Mouse (Mus musculus): Measurements from ENCODE around the gene Cnn3. TPM values are rescaled to one million over a fixed set of nuclear protein-coding genes. Genes with fewer than 3 reads are reported as not detected.

Cnn3 gene
- total and polyA plus RNA-seq, 3 experiments, result 182 to 367 (median 282) TPM

DNA sequence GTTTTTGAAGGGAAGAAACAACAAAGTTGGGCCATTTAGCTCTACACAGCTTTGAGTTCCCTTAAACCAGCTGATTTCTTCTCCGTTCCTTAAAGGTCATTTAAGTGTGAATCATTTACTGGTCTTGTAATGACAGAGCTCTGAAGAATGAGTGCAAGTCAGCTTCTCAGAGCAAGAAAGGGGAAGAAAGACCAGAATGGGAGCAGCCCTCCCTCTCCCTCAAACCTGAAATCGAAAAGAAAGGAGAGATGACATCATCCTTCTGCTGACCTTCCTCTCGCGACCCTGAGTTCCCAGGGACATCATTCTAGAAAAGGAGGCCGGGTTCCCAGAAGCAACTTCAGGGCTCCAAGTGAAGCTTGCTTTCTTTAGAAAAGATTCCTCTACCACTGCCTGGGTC lies 64.6 kb downstream of the Cnn3 start:
- peak; percentile 73 for DNase-seq

DNA sequence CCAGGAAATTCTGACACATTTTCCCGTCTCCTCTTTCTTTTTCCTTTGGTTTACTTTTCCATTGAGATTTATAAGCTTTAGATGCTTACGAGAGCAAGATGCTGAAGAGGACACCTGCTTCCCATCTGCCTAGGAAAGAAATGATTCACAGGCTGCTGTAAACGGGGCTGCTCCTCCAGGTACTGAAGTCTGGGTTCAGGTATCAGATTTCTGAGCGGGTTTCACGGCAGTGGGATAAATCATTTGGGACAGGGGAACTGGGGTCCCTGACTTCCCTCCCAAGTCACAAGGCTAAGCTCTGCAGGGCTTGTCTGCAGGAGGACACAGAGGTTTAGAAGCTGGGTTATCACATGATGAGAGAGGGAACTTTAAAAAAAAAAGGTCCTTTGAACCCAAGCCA lies 65.7 kb downstream of the Cnn3 start:
- DNase-seq, result no peak

GRCm38 (mm10) chr3:121493997-121494421 lies 67.7 kb downstream of the Cnn3 start:
- DNase-seq, result peak; percentile 41

GRCm38 (mm10) chr3:121500225-121500624 lies 73.9 kb downstream of the Cnn3 start:
- DNase-seq, result peak; percentile 87

DNA sequence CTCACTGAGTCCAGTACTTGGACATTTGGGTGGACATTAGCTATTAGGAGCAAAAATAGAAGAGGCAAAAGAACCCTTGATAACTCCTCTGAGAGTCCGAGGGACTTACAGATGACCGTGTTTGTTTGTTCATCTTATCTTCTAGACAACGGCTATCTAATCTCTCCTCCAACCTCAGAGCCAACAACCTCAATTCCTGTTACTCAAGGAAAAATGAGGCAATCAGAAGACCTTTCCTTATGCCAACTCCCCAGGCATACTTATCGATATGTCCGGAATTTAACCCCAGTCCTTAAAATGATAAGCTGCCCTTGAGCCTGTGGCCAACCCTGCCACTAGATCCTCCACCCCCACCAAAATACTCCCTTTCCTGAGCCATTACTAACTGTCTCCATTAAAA lies 74.4 kb downstream of the Cnn3 start:
- no peak for DNase-seq

DNA sequence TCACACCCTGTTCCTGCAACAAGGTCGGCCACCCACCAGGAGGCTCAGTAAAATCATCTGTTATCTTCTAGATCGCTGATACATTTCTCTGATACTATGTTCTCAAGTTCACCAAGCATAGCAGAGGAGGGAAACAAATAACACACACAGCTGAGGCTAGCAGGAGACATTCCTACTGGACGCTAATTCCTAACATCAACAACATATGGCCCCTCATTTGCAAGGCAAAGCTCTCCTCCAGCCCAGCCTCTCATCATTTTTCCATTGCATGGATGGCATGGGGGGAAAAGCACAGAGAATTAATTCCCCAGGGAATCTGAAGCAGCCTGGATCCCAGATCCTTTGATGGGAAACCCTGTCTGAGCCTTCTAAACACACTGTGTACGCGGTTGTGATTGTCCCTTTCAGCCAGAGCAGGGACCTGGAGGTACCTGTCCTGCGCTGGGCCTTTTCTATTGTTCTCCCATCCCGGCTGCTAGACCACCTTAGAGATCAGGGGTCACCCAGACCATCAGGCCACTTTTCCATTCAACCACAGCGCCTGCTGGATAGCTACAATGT lies 78.7 kb downstream of the Cnn3 start:
- no peak for DNase-seq

DNA sequence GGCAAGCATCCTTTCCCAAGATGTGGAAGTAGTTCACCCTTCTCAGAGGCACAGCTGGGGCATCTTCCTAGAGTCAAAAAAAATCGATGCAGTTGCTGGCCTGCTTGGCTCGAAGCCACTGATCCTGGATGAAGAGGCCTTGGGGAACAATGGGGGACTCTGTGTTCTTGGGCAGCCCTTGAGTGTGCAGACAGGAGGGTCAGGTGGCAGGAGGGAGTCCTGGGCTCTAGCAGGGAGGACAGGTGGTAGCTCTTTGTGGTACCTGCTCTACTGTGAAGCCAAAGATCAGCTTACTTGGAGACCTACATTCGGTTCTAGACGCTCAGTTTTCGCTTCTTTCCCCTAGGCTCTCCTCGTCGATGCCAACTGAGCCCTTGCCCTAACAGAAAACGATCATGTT lies 79.9 kb downstream of the Cnn3 start:
- no peak for DNase-seq

GRCm38 (mm10) chr3:121506756-121507155 lies 80.5 kb downstream of the Cnn3 start:
- no peak for DNase-seq

DNA sequence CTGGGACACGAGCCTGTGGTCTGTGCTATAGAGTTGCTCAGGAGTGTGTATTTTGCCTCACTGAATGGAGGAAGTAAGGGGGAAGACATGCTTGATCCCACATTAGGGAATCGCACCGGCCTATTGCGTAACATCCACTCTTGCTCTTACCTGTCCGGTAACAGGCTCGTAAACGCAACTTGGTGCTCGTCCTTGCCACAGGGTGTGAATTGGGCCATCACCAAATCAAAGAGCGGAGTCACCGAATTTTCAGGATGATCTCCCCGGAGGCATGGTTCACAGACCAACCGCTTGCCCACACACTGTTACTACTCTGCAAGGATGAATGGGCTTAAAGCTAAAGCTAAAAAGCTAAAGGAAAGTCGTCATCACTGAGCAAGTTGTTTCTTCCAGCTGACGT lies 81.4 kb downstream of the Cnn3 start:
- DNase-seq, result no peak

Other genes starting within 250 kb of the Cnn3 start
- gene Tmem56, start 143.4 kb upstream of the Cnn3 start, total RNA-seq (2021), result 10 to 100 TPM; 32.0 to 56.3 TPM
- 7.8 TPM in 2 replicates for gene Tmem56, start 143.4 kb upstream of the Cnn3 start, polyA plus RNA-seq (2012; rRNA removed)
- gene Alg14, start 134.7 kb upstream of the Cnn3 start, total RNA-seq (2021), result 10 to 100 TPM; 37.3 to 39.7 TPM
- gene Alg14, start 134.7 kb upstream of the Cnn3 start, polyA plus RNA-seq (2012; rRNA removed), result 16.1 and 16.4 TPM in 2 replicates
- 10 to 100 TPM; 17.4 to 27.9 TPM for gene Slc44a3, start 105.9 kb downstream of the Cnn3 start, total RNA-seq (2021)
- gene Slc44a3, start 105.9 kb downstream of the Cnn3 start, polyA plus RNA-seq (2012; rRNA removed), result 6.1 and 8.9 TPM in 2 replicates
- not detected for gene 4930432M17Rik, start 244.3 kb downstream of the Cnn3 start, total RNA-seq (2021)
- gene 4930432M17Rik, start 244.3 kb downstream of the Cnn3 start, polyA plus RNA-seq (2012; rRNA removed), result not detected in 2 replicates

Data from adrenal gland, adult 2 months (tissue).